Mouse (Mus musculus) layer of hippocampus, postnatal 36 days (tissue): ENCODE measurements at regions not wholly inside any gene's neighbourhood (a gene's known extent, or its start where the extent isn't known, plus 50 kb on each side); places are given as distances from the start of the nearest gene placed in this dataset.
A peak's percentile ranks its signal among the peaks of the same experiment; 100 is the strongest.

Experiments
- DNase-seq, 2 experiments: peaks; one replicate each; pipeline ENCODE4 v3.0.0; 2022

GRCm38 (mm10) chr2:21129621-21130020 is 75.5 kb downstream of the Enkur start:
- no peak for DNase-seq

DNA sequence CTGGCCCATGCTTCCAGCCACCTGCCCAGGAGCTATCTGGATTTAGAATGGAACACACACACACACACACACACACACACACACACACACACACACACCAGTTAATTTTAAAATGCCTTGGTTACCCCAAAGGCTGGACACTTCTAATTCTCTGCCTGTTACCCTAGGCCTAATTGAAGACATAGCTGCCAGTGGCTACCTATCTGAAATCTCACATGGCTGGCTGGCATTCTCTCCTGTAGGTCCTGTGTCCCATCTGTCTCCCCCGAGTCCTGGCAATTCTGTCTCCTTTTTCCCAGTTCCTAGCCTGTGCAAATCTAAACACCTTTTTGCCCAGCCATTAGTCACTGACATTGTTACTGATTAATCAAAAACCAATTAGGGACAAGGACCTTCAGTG is 78.6 kb downstream of the Enkur start:
- DNase-seq, result no peak

DNA sequence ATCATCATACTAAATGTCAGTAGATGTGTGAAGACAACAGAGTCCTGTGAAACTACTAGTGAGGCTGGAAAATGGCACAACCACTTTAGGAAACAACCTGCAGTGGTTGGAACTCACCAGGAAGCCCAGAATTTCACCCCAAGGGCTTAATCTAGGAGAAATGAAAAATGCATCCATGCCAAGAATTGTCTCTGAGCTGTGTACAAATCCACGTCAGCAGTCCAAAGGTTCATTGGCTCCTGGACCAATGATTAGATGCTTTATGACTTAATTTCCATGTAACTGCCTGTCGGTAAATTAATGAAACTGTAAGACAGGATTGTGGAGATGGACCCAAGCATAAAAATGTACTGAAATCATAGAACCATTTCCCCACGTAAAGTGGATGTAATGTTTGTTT is 82.7 kb downstream of the Enkur start:
- no peak for DNase-seq

GRCm38 (mm10) chr2:21121663-21122062 is 83.5 kb downstream of the Enkur start:
- DNase-seq, result no peak

DNA sequence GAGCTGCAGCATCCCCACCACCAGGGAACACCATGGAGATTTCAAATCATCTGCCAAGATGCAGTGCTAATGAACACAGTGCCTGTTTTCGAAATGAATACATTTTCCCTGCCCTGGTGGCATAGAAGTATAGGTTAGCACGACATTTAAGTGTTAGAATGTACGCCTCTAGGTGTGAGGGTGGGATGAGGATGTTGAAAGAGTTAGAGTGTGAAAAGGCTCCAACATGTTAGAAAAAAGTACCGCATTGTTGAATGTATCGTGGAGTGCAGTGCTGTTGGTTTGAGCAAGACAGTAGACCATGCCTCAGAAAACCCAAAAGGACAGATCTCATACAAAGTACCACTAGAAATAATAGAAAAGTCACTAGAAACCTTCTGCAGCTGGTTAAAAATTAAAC is 88.3 kb downstream of the Enkur start:
- no peak for DNase-seq

DNA sequence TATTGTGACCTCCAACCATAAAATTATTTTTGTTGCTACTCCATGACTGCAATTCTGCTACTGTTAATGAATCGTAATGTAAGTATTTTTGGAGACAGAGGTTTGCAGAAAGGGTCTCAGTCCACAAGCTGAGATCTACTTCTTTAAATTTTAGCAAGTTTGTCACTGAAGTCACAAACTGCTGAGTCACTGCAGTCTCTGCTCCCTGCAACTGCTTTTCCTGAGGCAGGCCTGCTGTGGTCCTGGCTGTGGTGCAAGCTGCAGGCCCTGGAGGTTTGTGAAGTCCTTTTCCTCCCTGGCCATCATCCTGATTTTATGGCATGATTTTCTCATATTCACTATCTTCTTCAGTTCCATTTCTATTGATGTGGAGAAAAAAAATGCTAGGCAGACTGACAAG is 93.6 kb downstream of the Enkur start:
- no peak for DNase-seq

DNA sequence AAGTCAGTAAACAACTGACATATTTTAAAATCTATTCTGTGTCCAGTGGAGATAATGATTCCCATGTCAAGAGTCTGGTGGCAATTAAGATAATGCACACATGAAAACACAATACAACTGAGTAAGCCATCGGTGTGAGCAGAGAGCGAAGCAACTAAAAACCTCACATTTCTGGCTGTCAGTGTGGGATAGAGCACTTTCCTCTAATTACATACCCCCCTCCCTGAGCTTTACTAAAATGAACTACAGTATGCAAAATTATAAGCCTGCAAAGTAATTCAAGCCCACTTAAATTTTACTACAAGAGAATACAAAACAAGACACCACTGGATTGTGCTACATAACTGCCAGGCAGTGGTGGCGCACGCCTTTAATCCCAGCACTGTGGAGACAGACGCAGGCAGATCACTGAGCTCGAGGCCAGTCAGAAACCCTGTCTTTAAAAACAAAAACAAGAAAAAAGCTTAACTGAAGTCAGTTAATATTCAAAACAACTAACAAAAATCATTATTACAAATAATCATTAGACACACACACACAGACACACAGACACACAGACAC is 104.8 kb downstream of the Enkur start:
- no peak for DNase-seq

DNA sequence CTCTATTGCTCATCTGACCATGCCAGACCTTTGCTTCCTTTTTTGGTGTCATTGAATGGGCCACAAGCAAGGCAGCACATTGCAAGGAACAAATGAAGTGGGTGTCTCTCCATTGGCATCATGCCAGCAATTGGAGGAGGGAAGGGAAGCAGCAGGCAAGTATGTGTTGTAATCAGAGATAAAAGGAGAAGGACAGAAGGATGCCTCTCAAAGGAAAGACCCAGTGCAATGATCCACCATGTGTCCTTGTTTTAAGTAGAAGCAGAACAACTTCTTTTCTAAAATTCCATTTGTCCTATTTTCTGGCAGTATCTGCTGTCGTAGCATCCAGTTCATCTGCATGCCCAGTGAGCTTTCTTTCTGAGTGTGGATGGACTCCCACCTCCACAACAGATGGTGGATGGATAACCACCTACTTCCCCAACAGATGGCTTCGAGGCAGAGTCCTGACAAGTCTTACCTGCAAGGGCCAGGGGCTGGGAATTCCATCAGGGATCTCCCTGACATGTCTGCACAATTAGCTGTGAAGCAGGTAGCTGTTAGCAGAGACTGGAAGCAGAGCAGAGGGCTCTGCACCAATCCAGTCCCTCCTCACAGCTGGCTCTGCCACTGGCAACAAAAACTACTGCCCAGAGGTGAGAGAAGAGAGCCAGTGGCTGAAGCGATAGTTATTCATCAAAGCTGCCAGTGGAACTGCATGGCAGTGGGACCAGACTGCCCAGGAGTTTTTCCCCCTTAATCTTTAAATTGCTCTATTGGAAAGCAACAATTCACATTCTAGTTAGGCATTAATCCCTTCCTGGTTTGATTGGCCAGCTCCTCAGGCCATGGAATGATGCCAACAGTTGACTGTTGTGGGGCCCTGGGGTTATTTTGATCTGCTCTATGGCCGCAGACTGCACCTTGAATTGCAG is 113.8 kb downstream of the Enkur start:
- peak; percentile 34 to 35 for DNase-seq

DNA sequence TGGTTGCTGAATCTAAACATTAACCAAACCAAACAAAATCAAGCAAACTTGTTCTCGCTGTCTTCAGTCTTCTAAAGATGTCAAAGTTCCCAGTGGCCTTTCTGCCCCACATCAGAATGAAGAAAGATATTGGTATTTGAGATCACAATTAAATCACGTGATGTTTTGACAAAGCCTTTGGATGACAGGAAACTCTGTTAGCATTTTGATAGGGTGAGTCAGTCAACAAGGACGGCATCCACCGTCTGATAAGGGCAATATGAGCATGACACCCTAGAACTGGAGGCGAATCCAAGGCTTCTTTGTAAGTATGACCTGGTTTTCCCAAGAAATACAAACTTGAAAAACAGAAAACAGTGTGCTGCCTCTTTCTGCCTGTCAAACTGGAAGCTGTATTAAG is 116.8 kb upstream of the Arhgap21 start:
- no peak for DNase-seq

DNA sequence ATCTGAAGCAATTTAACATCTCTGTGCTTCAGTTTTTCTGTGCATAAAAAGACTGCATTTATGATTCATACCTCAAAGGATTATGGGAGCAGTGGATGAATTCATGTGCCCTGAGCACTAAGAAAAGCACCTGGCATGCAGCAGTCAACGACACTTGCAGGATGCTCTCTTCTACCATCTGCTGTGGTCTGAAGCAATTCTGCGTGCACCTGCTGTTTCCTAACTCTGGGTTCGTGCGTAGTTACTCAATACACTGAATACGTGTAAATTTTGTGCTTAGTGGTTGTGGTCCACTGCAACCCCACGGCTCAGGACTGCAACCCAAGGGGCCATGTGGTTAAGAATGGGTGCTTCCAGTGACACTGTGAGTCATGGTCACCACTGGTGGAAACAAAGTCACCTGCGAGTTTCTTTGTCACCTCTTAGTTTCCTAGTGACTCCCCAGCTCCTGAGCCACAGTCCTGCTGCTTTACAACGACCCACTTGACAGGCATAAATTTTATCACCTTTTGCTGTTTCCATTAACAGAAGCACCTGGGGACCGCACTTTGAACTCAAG is 98.7 kb upstream of the Arhgap21 start:
- no peak for DNase-seq

GRCm38 (mm10) chr2:21060347-21060650 is 91.6 kb upstream of the Arhgap21 start:
- DNase-seq, result peak in 1 of 2 experiments; percentile 35

DNA sequence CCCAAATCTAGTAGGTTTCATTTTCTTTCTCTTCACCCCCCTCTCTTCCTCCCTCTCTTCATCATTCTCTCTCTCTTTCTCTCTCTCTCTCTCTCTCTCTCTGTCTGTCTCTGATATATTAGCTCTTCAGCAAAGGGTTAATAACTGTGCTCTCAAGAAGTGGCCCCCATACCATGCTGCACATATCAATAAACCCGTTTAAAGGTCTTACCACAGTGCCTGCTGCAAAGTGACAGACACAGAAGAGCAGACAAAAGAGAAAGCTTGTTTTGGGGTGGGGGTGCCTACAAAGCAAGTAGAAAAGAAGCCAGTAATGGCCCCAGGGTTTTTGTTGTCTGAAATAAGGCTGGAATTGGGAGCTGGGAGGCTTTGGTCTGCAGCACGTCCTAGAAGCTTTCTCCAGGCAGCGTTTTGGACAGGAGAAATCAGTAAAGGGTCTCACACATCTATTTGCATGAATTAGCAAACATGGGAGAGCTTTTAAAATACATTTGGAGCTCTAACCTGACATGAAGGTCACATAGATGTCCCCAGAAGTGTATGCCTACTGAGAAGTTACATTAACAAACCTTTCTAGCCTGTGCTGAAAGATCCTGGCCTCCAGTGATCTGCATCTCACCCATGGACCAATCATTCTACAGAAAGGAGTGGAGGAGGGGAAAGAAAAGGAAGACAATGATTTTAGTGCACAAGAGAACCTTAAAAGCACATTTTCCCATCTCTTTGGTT is 91.1 kb upstream of the Arhgap21 start:
- no peak for DNase-seq

DNA sequence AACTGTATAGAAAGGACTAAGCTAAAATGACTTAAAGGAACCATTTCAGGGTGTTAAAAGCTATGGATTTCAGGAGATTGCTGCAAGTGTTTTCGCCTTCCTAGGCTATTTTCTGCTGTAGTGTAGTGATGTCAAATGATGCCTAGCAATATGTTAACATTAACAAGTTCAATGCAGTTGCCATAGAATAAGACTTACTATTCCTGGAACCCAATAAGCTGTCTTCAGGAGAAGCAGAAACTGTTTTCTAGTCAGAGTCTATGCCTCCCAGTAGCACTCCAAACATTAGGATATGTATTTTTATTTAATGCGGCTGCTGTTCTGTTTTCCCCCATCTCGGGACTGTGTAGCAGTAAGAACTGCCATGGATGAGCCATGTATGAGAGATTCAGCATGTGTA is 90.3 kb upstream of the Arhgap21 start:
- no peak for DNase-seq

DNA sequence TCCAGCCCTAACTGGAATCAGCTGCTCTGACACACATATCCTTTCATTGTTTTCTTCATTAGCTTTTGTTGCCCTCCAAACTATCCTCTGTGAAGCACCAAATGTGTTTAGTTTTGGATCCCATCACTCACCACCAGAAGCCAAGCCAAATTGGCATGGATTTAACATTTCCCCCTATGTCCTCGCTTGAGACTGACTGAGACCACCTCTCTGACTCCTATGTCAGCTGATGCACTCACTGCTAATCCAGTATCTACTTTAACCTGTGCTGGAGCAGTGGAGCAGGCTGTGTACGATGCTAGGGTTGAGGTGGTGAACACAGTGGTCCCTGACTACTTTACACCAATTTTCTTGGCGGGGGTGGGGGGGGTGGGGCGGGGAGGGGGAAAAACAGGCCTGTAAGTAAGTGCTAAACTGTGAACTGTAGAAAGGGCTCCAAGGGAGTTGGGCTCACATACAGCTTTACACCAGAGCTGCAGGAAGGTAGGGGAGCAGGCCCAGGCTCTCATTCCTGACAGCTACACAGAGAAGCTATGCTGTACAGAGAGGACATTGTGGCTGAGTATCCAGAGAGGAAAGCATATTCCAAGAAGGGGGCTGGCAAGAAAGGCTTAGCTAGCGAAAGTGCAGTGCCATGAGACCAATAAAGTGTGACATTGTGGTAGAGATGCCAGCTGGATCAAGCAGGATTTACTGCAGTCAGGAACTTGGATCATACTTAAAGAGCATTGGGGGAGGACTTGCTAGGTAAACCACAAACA is 87.9 kb upstream of the Arhgap21 start:
- DNase-seq, result no peak

GRCm38 (mm10) chr2:21055416-21055815 is 86.7 kb upstream of the Arhgap21 start:
- DNase-seq, result no peak

DNA sequence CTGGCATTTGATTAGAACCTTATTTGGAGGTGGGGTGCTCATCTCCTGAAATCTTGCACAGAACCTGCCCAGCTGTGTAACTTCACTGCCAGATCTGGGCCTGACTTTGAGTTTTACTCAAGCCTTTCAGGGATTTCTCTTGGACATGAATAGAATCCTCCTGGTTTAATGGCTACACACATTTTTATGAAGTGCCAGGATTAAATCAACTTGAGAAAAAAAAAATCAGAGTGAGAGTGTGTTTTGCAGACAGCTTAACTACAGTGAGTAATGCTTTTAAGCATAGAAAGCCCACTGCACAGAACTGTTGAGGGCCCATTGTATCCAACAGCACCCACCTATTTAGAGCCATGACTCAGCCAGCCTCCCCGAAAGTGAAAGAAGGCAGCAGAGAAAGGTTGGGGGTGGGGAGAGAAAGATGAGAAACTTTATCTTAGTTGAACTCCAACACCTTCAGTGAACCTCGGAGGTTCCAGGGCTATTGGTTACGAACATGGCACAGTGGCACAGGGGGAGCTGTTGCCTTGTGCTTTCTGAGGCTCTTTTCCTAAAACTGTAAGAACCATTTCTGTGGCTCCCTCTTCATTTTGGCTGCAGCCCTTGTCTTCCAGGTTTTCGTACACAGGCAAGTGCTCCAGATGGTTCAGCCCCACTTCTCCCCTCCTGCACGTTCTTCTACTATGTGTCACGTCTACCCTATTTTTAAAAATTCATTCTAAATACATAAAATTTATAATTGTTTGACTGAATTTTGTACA is 85.8 kb upstream of the Arhgap21 start:
- DNase-seq, result no peak

- no peak for DNase-seq
Observed at GRCm38 (mm10) chr2:21053596-21053995, 84.9 kb upstream of the Arhgap21 start.

GRCm38 (mm10) chr2:21048996-21049395 is 80.3 kb upstream of the Arhgap21 start:
- no peak for DNase-seq

GRCm38 (mm10) chr2:21048226-21048625 is 79.5 kb upstream of the Arhgap21 start:
- DNase-seq, result no peak

DNA sequence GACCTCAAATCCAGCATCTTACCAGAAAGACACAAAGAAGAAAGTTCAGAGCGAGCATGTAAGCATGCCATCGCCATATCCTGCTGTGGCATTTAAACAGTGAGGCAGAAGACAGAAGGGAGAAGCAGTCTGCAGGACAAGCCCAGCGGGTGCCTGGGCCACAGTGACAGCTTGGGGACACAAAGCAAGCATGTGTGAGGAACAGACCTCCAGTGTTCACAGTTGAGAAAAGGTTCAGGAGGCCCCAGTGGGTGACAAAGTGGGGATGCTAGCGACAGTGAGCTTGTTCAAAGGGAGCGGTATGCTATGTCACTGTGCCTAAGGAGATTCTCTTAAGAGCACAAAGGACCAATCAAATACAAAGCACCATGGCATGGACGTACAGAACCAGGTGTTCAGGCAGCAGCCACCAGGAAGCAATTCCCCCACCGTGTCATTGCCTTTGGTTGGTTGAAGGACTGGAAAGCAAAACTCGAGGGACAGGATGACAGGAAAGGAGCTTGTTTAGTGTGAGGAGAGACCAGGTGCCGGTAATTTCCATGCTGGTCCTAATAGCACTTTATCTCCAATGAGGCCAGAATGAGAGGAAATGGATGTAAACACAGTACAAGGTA is 77.9 kb upstream of the Arhgap21 start:
- no peak for DNase-seq

DNA sequence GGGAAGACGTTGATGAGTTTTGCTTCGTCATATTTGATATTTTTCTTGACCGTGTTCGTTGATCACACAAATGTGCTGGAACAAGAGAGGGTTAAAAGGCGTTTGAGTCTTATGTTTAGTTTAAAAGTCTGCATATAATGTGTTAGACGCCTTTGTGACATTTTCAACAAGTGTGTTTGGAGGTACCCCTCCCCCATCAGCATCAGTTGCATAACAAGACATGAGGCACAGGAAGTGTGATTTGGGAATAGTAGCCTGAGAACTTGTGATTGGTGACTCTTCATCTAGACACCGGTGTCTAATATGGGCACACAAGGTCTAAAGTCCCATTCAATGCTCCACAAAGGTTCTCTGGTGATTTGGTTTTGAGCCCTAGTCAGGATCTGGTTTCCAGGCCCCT is 76.1 kb upstream of the Arhgap21 start:
- DNase-seq, result no peak
